Mouse (Mus musculus) limb, embryonic 14.5 days (tissue): ENCODE results near the gene Zfp697. TPM values are rescaled to one million over a fixed set of nuclear protein-coding genes. Genes with fewer than 3 reads are reported as not detected.
"Not testable (repeated sequence)": the region's sequence is repeated elsewhere in the genome, so short reads cannot be mapped to it uniquely, and the experiment has no call there.

Experiments used
- ATAC-seq: fragments of 200-750 bp; cut with Nextera tagmentation; 2 replicates; pipeline ENCODE4 v1.8.0; 2017; ENCODE audit warnings: low read depth, moderate number of reproducible peaks, moderate TSS enrichment; ENCODE audit not compliant: low FRiP score
- DNase-seq: peaks from one replicate; pipeline ENCODE4 v3.0.0-alpha.2; 2015; ENCODE audit warnings: low spot score
- H3K27ac ChIP-seq: fragments of 300-500 bp; sonication (generic); replicated peaks from 2 replicates; pipeline ENCODE4 v1.5.1; 2014; ENCODE audit warnings: low read depth, mild to moderate bottlenecking, low read length, moderate library complexity, mixed read lengths
- H3K27me3 ChIP-seq: fragments of 300-500 bp; sonication (generic); 2 replicates; pipeline ENCODE4 v1.6.1; 2014; ENCODE audit warnings: low read length, mixed read lengths; ENCODE audit not compliant: control insufficient read depth, insufficient read depth
- H3K36me3 ChIP-seq: fragments of 300-500 bp; sonication (generic); 2 replicates; pipeline ENCODE4 v1.6.1; 2014; ENCODE audit warnings: mild to moderate bottlenecking, low read length, moderate library complexity, mixed read lengths; ENCODE audit not compliant: control insufficient read depth, insufficient read depth
- H3K4me1 ChIP-seq: fragments of 300-500 bp; sonication (generic); 2 replicates; pipeline ENCODE4 v1.6.1; 2014; ENCODE audit warnings: antibody characterized with exemption, low read length, mixed read lengths; ENCODE audit not compliant: control insufficient read depth, insufficient read depth
- H3K4me2 ChIP-seq: fragments of 300-500 bp; sonication (generic); replicated peaks from 2 replicates; pipeline ENCODE4 v1.6.1; 2014; ENCODE audit warnings: low read depth, mild to moderate bottlenecking, low read length, moderate library complexity; ENCODE audit not compliant: severe bottlenecking
- H3K4me3 ChIP-seq: fragments of 300-500 bp; sonication (generic); replicated peaks from 2 replicates; pipeline ENCODE4 v1.5.1; 2014; ENCODE audit warnings: low read length
- H3K9ac ChIP-seq: fragments of 300-500 bp; sonication (generic); 2 replicates; pipeline ENCODE4 v1.6.1; 2014; ENCODE audit warnings: mild to moderate bottlenecking, low read depth, low read length, moderate library complexity; ENCODE audit not compliant: severe bottlenecking
- H3K9me3 ChIP-seq: fragments of 300-500 bp; sonication (generic); 2 replicates; pipeline ENCODE4 v1.6.1; 2016; ENCODE audit warnings: low read length; ENCODE audit not compliant: control insufficient read depth
- POLR2A ChIP-seq: fragments of 200-500 bp; IDR thresholded peaks from 2 replicates; pipeline ENCODE4 v1.8.0; 2012; ENCODE audit warnings: inconsistent platforms, mild to moderate bottlenecking, moderate library complexity, borderline replicate concordance; ENCODE audit not compliant: insufficient read depth, insufficient read length; ENCODE audit errors: extremely low read depth
- WGBS: fragments of 180-500 bp; shearing (Covaris S2); extraction: QIAGEN DNeasy Blood & Tissue Kit; methylation state at CpG from one replicate; pipeline ENCODE4 v1.1.7; 2014; 5-methylcytosine and 5-hydroxymethylcytosine counted together
- polyA plus RNA-seq, 2 experiments: library from polyadenylated mRNA; depleted of rRNA in 1 of 2; stranded (reverse) in 1 of 2; unstranded in 1 of 2; fragments of >200 nt; fragmentation: Nextera tagmentation in 1 of 2; extraction: Ambion mirVana in 1 of 2; gene quantifications; 2 replicates each; pipeline versions ENCODE4 v1.2.1 to v1.2.3; 2012 to 2014

Zfp697 gene
- polyA plus RNA-seq, 2 experiments: 6.4 to 8.6 TPM

DNA sequence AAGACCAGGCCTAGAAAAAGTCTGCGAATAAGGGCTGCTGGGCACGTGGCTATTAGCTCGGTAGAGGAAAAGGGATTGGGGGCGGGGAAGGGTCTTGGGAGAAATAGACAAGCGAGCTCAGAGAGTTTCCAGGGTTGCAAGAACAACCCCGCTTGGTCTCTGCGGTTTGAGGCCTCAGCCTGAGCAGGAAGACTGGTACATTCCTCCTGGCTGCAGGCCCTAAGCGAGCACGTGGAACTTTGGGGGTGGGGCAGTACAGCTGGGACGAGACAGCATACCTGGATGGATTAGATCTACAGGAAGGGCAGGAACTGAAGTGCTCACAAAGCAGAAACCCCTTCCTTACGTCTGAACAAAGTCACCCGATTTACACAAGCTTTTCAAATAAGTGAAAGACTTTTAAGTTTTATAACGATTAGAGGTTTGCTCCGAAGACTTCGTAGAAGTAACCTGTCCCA lies 43.6 kb upstream of the Zfp697 start:
- Histone ChIP-seq H3K4me3 (peak overlapping the region; percentile 63), H3K27ac (peak overlapping the region; percentile 86), H3K4me1 (peaks cover 31% of the 10 kb centered on the region), H3K27me3 (no peaks in the 10 kb centered on the region), H3K4me2 (peak overlapping the region; percentile 85), H3K9ac (peak overlapping the region; percentile 67), H3K9me3 (no peaks in the 10 kb centered on the region), H3K36me3 (peaks cover 9% of the 10 kb centered on the region)
- TF ChIP-seq POLR2A: no peak
- DNase-seq: peak; percentile 61
- peak; percentile 45 for ATAC-seq
- 3% methylated on average over 15 of the region's 15 CpGs for WGBS

DNA sequence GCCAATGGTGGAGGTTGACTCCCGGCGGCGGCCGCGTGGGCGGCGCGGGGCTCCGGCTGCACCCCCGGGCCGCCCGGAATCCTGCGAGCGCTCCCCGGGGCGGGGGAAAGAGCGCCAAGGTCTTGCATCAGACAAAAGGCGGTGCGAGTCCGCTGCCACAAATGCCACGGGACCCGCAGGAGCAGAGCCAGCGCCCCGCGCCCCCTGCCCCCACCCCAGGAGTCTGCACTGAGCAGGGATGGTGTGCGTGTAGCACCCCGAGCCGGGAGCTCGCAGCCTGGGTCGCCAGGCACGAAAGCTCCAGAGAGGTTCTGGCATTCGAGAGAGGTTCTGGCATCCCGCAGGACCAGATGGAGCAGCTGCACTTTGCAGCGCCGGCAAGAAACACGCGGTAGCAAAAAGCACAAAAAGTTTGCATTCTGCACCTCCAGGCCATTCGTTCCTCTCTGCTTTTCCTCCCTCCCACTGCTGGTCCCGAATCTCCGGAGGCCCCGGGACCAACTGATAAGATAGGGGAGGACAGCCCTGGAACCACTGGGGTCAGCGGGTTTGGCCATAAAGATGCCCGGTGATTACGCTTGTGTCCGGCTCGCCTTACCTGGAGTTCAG lies 43.1 kb upstream of the Zfp697 start:
- no peaks in the 10 kb centered on the region for H3K27me3 ChIP-seq
- H3K27ac ChIP-seq: peak overlapping the region; percentile 86
- WGBS: under 1% methylated on average over 39 of the region's 46 CpGs
- peaks cover 31% of the 10 kb centered on the region for H3K4me1 ChIP-seq
- TF ChIP-seq POLR2A: no peak
- H3K4me3 ChIP-seq: peak overlapping the region; percentile 63
- H3K9ac ChIP-seq: peak overlapping the region; percentile 67
- peak; percentile 51 for ATAC-seq
- no peaks in the 10 kb centered on the region for H3K9me3 ChIP-seq
- H3K4me2 ChIP-seq: peak overlapping the region; percentile 85
- DNase-seq: peak; percentile 45
- H3K36me3 ChIP-seq: peaks cover 4% of the 10 kb centered on the region

DNA sequence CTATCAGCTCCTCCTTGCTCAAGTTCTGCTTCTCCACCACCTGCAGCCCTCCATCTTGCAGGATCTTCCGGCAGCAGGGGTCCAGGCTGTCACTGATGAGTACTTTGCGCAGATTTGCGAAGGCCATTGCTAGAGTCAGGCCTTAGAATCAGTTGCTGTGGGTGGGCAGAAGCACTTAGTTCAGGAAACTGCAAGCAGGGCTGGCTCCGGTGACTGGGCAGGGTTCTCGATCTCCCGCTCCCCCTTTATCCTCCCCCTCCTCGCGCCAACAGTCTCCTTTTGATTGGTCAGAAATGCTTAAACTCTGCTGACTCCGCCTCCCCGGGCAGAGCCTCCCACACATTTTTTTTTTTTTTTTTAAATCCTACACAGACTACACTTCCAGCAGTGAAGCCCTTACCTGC lies 42.6 kb upstream of the Zfp697 start, which contains the start of gene Phgdh:
Gene Phgdh (minus strand): TSS at position 285 of the 404 bp plus-strand sequence.
- H3K27ac ChIP-seq: peak within 1 kb of the TSS; percentile 86
- 0% methylated on average over 9 of the region's 10 CpGs for WGBS
- peak; percentile 88 for ATAC-seq
- peak within 1 kb of the TSS; percentile 67 for H3K9ac ChIP-seq
- peak within 1 kb of the TSS; percentile 63 for H3K4me3 ChIP-seq
- peak within 1 kb of the TSS; percentile 85 for H3K4me2 ChIP-seq
- H3K36me3 ChIP-seq, H3K27me3 ChIP-seq, H3K9me3 ChIP-seq: not testable (repeated sequence)
- peak; percentile 90 for DNase-seq
- H3K4me1 ChIP-seq: peaks cover 31% of the 10 kb centered on the region

DNA sequence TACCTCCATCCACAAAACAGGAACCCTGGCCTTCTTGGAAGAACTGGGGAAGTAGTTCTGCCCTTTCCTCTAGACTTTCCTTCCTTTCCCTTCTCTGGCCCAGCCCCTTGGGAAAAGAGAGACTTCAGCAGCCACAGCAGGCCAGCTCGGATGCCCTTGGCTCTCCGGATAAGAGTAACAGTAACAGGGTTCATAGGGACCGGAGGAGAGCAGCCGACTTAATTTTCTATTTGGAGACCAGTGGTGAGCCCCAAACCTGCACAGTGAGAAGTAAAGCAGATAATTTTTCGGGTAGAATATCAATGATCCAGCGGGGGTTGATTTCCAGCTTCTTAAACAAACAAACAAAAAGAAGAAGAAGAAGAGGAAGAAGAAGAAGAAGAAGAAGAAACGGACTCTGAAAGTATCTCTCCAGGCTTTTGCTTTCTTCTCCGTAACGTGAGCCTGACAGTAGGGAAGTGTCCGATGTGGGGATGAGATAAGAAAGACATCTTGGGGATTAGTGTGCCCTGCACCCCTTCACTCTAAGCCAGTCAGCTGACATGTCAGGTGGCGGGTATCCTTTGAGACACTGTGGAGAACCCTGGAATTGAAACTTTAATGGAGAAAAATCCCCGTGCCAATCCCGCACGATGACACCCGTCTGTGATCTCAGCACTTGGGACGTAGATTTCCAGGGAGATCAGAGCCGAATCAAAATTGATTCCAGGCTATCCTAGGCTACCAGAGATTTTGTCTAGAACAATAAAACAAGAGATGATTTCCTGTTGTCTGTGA lies 41.3 kb upstream of the Zfp697 start:
- Histone ChIP-seq H3K9ac (no peak overlapping the region), H3K4me3 (no peak overlapping the region), H3K9me3 (no peaks in the 10 kb centered on the region), H3K27me3 (no peaks in the 10 kb centered on the region), H3K27ac (no peak overlapping the region), H3K4me1 (peaks cover 26% of the 10 kb centered on the region), H3K4me2 (no peak overlapping the region), H3K36me3 (no peaks in the 10 kb centered on the region)
- ATAC-seq (no peak), DNase-seq (no peak)
- TF ChIP-seq POLR2A: no peak
- 83% methylated on average over 17 of the region's 17 CpGs for WGBS

DNA sequence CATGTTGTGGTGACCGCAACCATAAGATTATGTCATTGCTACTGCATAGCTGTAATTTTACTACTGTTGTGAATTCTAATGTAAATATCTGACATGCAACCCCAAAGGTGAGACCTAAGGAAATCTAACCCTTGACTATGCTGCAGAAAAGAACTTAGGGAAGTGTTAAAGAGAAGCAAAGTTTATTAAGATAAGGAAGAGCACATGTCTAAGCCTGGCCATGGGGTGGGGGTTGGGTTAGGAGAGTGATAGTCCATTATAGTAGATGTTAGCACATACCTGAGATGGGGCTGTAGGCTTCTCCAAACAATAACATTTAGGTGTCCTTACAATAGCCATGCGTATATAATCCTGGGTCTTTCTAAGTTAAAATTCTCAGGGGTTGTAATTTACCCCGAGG lies 39.0 kb upstream of the Zfp697 start:
- peaks cover 5% of the 10 kb centered on the region for H3K4me1 ChIP-seq
- H3K4me3 ChIP-seq: no peak overlapping the region
- H3K9ac ChIP-seq: no peak overlapping the region
- TF ChIP-seq POLR2A: no peak
- H3K27ac ChIP-seq: no peak overlapping the region
- H3K27me3 ChIP-seq: no peaks in the 10 kb centered on the region
- 86% methylated on average over 3 of the region's 3 CpGs for WGBS
- DNase-seq (no peak), ATAC-seq (no peak)
- H3K36me3 ChIP-seq: no peaks in the 10 kb centered on the region
- H3K9me3 ChIP-seq: no peaks in the 10 kb centered on the region
- no peak overlapping the region for H3K4me2 ChIP-seq
